Mouse (Mus musculus) ES-Bruce4 (cell line): ENCODE measurements around the gene Pcyt2.

ENCODE experiments used
- CTCF ChIP-seq: IDR thresholded peaks from one replicate; pipeline ENCODE4 v1.8.1; 2011; ENCODE audit warnings: low read depth, low read length
- POLR2A ChIP-seq: IDR thresholded peaks from one replicate; pipeline ENCODE4 v1.8.1; 2011; ENCODE audit warnings: low read length; ENCODE audit not compliant: insufficient read depth

GRCm38 (mm10) chr11:120641255-120641654 lies 23.5 kb upstream of the Pcyt2 start:
- TF ChIP-seq POLR2A (no peak), CTCF (no peak)
